Mouse (Mus musculus) CH12.LX (cell line): Measurements from ENCODE around the gene Ilf3.

Experiments used
- CTCF ChIP-seq, 2 experiments: IDR thresholded peaks in 1 of 2; conservative IDR thresholded peaks in 1 of 2; 2 replicates each; pipeline ENCODE4 v1.5.1; 2011 to 2012; ENCODE audit warnings: low read depth in 2 of 2, low read length in 2 of 2, improper control_type of control experiment in 1 of 2, inconsistent platforms in 1 of 2, mild to moderate bottlenecking in 1 of 2, moderate library complexity in 1 of 2
- POLR2A ChIP-seq: IDR thresholded peaks from 2 replicates; pipeline ENCODE4 v1.6.1; 2011; ENCODE audit warnings: low read depth, mild to moderate bottlenecking, improper control_type of control experiment, low read length

DNA sequence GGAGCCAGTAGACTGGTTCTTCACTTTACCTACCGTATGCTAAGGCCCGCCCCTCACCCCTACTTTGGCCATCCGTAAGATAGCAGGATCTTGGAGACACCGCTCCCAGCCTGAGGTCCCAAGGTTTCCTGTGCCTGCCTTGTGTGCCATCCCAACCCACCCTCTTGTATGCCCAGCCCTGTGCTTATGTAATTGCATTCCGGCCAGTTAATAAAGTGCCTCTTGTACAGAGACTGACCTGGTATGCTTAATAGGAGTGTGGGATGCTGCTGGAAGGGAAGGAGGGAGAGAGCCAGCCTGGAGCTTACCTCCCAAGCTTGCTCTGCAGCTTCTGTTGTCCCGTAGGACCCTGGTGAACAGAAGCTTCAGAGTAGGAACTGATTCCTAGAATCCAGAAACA, 12.9 kb upstream of the Ilf3 start:
- TF ChIP-seq CTCF (conservative IDR thresholded peaks at IDR 0.05 in 1 of 2, IDR thresholded peaks at IDR 0.05 in 1 of 2; ENCODE audit: low read depth in 2 of 2, low read length in 2 of 2), result no peak
- no peak for TF ChIP-seq POLR2A
